Mouse (Mus musculus) midbrain, embryonic 14.5 days (tissue): ENCODE results near the gene Olfr97. TPM values are rescaled to one million over a fixed set of nuclear protein-coding genes. Genes with fewer than 3 reads are reported as not detected.

Experiments
- ATAC-seq: fragments of 200-750 bp; cut with Nextera tagmentation; 2 replicates; pipeline ENCODE4 v1.8.0; 2017; ENCODE audit warnings: moderate number of reproducible peaks, moderate library complexity; ENCODE audit not compliant: low FRiP score, low TSS enrichment
- DNase-seq: peaks from one replicate; pipeline ENCODE4 v3.0.0-alpha.2; 2015
- H3K27ac ChIP-seq: fragments of 300-500 bp; sonication (generic); replicated peaks from 2 replicates; pipeline ENCODE4 v1.5.1; 2014; ENCODE audit warnings: mild to moderate bottlenecking, low read depth, low read length, moderate library complexity
- H3K27me3 ChIP-seq: fragments of 300-500 bp; sonication (generic); 2 replicates; pipeline ENCODE4 v1.6.1; 2014; ENCODE audit warnings: low read length, control low read depth, mixed read lengths; ENCODE audit not compliant: control insufficient read depth, insufficient read depth
- H3K36me3 ChIP-seq: fragments of 300-500 bp; sonication (generic); 2 replicates; pipeline ENCODE4 v1.6.1; 2014; ENCODE audit warnings: low read length, control low read depth; ENCODE audit not compliant: control insufficient read depth, insufficient read depth
- H3K4me1 ChIP-seq: fragments of 300-500 bp; sonication (generic); 2 replicates; pipeline ENCODE4 v1.6.1; 2014; ENCODE audit warnings: mild to moderate bottlenecking, antibody characterized with exemption, low read length, control low read depth; ENCODE audit not compliant: control insufficient read depth, insufficient read depth
- H3K4me2 ChIP-seq: fragments of 300-500 bp; sonication (generic); 2 replicates; pipeline ENCODE4 v1.6.1; 2014; ENCODE audit warnings: mild to moderate bottlenecking, low read length, moderate library complexity
- H3K4me3 ChIP-seq: fragments of 300-500 bp; sonication (generic); replicated peaks from 2 replicates; pipeline ENCODE4 v1.5.1; 2014; ENCODE audit warnings: low read depth, low read length
- H3K9ac ChIP-seq: fragments of 300-500 bp; sonication (generic); replicated peaks from 2 replicates; pipeline ENCODE4 v1.6.1; 2014; ENCODE audit warnings: mild to moderate bottlenecking, low read length, moderate library complexity
- H3K9me3 ChIP-seq: fragments of 300-500 bp; sonication (generic); 2 replicates; pipeline ENCODE4 v1.6.1; 2016; ENCODE audit warnings: low read length, control low read depth, mixed read lengths; ENCODE audit not compliant: control insufficient read depth
- WGBS: fragments of 180-500 bp; shearing (Covaris S2); extraction: QIAGEN DNeasy Blood & Tissue Kit; methylation state at CpG from one replicate; pipeline ENCODE4 v1.1.7; 2014; 5-methylcytosine and 5-hydroxymethylcytosine counted together
- polyA plus RNA-seq: library from polyadenylated mRNA; unstranded; fragments of >200 nt; fragmentation: Nextera tagmentation; extraction: Ambion mirVana; gene quantifications from 2 replicates; pipeline ENCODE4 v1.2.1, GENCODE M21; 2014

The Olfr97 gene
- polyA plus RNA-seq, 1 experiment from 2014 or later, result not detected

- no peak overlapping the region for H3K4me2 ChIP-seq
- no peak for ATAC-seq
- H3K4me3 ChIP-seq, result no peak overlapping the region
- no peaks in the 10 kb centered on the region for H3K27me3 ChIP-seq
- H3K9me3 ChIP-seq, result no peaks in the 10 kb centered on the region
- H3K9ac ChIP-seq, result no peak overlapping the region
- DNase-seq, result no peak
- WGBS, result 64% methylated on average over 6 of the region's 6 CpGs
- H3K27ac ChIP-seq, result no peak overlapping the region
- H3K36me3 ChIP-seq, result no peaks in the 10 kb centered on the region
- H3K4me1 ChIP-seq, result no peaks in the 10 kb centered on the region
Observed at GRCm38 (mm10) chr17:37185474-37185873, 51.7 kb downstream of the Olfr97 start.

Other genes starting within 250 kb of the Olfr97 start
- gene H2-M5, start 247.8 kb downstream of the Olfr97 start, polyA plus RNA-seq, result 1.8 and 2.0 TPM in 2 replicates
- 283 and 301 TPM in 2 replicates for gene Zfp57, start 236.2 kb downstream of the Olfr97 start, polyA plus RNA-seq
- gene Mog, start 213.9 kb downstream of the Olfr97 start, polyA plus RNA-seq, result 1.9 and 2.2 TPM in 2 replicates
- 103 and 123 TPM in 2 replicates for gene Gabbr1, start 191.4 kb downstream of the Olfr97 start, polyA plus RNA-seq
- gene Olfr90, start 148.8 kb downstream of the Olfr97 start, polyA plus RNA-seq, result not detected in 2 replicates
- gene Olfr91, start 139.1 kb downstream of the Olfr97 start, polyA plus RNA-seq, result not detected in 2 replicates
- not detected in 2 replicates for gene Olfr92, start 117.2 kb downstream of the Olfr97 start, polyA plus RNA-seq
- not detected in 2 replicates for gene Olfr93, start 75.8 kb downstream of the Olfr97 start, polyA plus RNA-seq
- not detected in 2 replicates for gene Ubd, start 43.4 kb downstream of the Olfr97 start, polyA plus RNA-seq
- not detected in 2 replicates for gene Olfr94, start 36.3 kb downstream of the Olfr97 start, polyA plus RNA-seq
- gene Olfr95, start 24.2 kb downstream of the Olfr97 start, polyA plus RNA-seq, result not detected in 2 replicates
- gene Olfr96, start 17.2 kb downstream of the Olfr97 start, polyA plus RNA-seq, result not detected in 2 replicates
- gene Olfr98, start 26.4 kb upstream of the Olfr97 start, polyA plus RNA-seq, result not detected in 2 replicates
- gene H2-M3, start 32.9 kb upstream of the Olfr97 start, polyA plus RNA-seq, result 0.80 and 1.1 TPM in 2 replicates
- not detected in 2 replicates for gene Olfr99, start 46.1 kb upstream of the Olfr97 start, polyA plus RNA-seq
- not detected in 2 replicates for gene Olfr101, start 67.0 kb upstream of the Olfr97 start, polyA plus RNA-seq
- not detected in 2 replicates for gene Olfr102, start 79.7 kb upstream of the Olfr97 start, polyA plus RNA-seq
- gene Olfr103, start 102.4 kb upstream of the Olfr97 start, polyA plus RNA-seq, result not detected in 2 replicates
- gene Olfr104-ps, start 122.3 kb upstream of the Olfr97 start, polyA plus RNA-seq, result not detected in 2 replicates
- gene Olfr105-ps, start 141.7 kb upstream of the Olfr97 start, polyA plus RNA-seq, result not detected in 2 replicates
- gene Olfr106-ps, start 153.1 kb upstream of the Olfr97 start, polyA plus RNA-seq, result not detected in 2 replicates
- gene Olfr107, start 161.9 kb upstream of the Olfr97 start, polyA plus RNA-seq, result not detected in 2 replicates
- gene Olfr108, start 208.2 kb upstream of the Olfr97 start, polyA plus RNA-seq, result not detected in 2 replicates
- gene Olfr109, start 221.6 kb upstream of the Olfr97 start, polyA plus RNA-seq, result not detected in 2 replicates
- not detected in 2 replicates for gene H2-M2, start 246.2 kb upstream of the Olfr97 start, polyA plus RNA-seq